Mouse (Mus musculus): ENCODE measurements around the gene Nsf. TPM values are rescaled to one million over a fixed set of nuclear protein-coding genes. Genes with fewer than 3 reads are reported as not detected.
"Not testable (repeated sequence)": the region's sequence is repeated elsewhere in the genome, so short reads cannot be mapped to it uniquely, and the experiment has no call there.

The Nsf gene
- polyA plus RNA-seq, 1 experiment = 0.27 TPM

- no peak for TF ChIP-seq TAL1 (IDR thresholded peaks at IDR 0.05; ENCODE audit: low read length)
- TF ChIP-seq GATA1 (IDR thresholded peaks at IDR 0.05; ENCODE audit: low read length) = no peak
- H3K36me3 ChIP-seq (ENCODE audit: control insufficient read depth) = peaks cover 29% of the 10 kb centered on the region
- H3K27me3 ChIP-seq (ENCODE audit: control insufficient read depth) = no peaks in the 10 kb centered on the region
- no peaks in the 10 kb centered on the region for H3K4me1 ChIP-seq (ENCODE audit: control insufficient read depth)
- H3K9me3 ChIP-seq (ENCODE audit: control insufficient read depth, low read length) = no peaks in the 10 kb centered on the region
- no peak overlapping the region for H3K4me3 ChIP-seq (replicated peaks)
These were observed 63.3 kb downstream of the Nsf start for GRCm38 (mm10) chr11:103890337-103891186.

- TF ChIP-seq TAL1 (IDR thresholded peaks at IDR 0.05; ENCODE audit: low read length) (no peak), GATA1 (IDR thresholded peaks at IDR 0.05; ENCODE audit: low read length) (no peak)
- Histone ChIP-seq H3K9me3 (ENCODE audit: control insufficient read depth, low read length) (no peaks in the 10 kb centered on the region), H3K36me3 (ENCODE audit: control insufficient read depth) (peaks cover 25% of the 10 kb centered on the region), H3K4me1 (ENCODE audit: control insufficient read depth) (no peaks in the 10 kb centered on the region), H3K4me3 (replicated peaks) (no peak overlapping the region), H3K27me3 (ENCODE audit: control insufficient read depth) (no peaks in the 10 kb centered on the region)
These were observed 66.0 kb downstream of the Nsf start for GRCm38 (mm10) chr11:103887724-103888410.

GRCm38 (mm10) chr11:103884749-103885383 lies 69.0 kb downstream of the Nsf start:
- H3K4me1 ChIP-seq (ENCODE audit: control insufficient read depth) = no peaks in the 10 kb centered on the region
- no peak for TF ChIP-seq GATA1 (IDR thresholded peaks at IDR 0.05; ENCODE audit: low read length)
- no peak for TF ChIP-seq TAL1 (IDR thresholded peaks at IDR 0.05; ENCODE audit: low read length)
- no peaks in the 10 kb centered on the region for H3K27me3 ChIP-seq (ENCODE audit: control insufficient read depth)
- no peak overlapping the region for H3K4me3 ChIP-seq (replicated peaks)
- no peaks in the 10 kb centered on the region for H3K9me3 ChIP-seq (ENCODE audit: control insufficient read depth, low read length)
- H3K36me3 ChIP-seq (ENCODE audit: control insufficient read depth) = peaks cover 37% of the 10 kb centered on the region

- peaks cover 41% of the 10 kb centered on the region for H3K36me3 ChIP-seq (ENCODE audit: control insufficient read depth)
- no peaks in the 10 kb centered on the region for H3K4me1 ChIP-seq (ENCODE audit: control insufficient read depth)
- no peaks in the 10 kb centered on the region for H3K9me3 ChIP-seq (ENCODE audit: control insufficient read depth, low read length)
- H3K4me3 ChIP-seq (replicated peaks) = no peak overlapping the region
- no peaks in the 10 kb centered on the region for H3K27me3 ChIP-seq (ENCODE audit: control insufficient read depth)
- no peak for TF ChIP-seq GATA1 (IDR thresholded peaks at IDR 0.05; ENCODE audit: low read length)
These were observed 70.1 kb downstream of the Nsf start for GRCm38 (mm10) chr11:103883793-103884192.

- H3K36me3 ChIP-seq (ENCODE audit: control insufficient read depth) = peaks cover 40% of the 10 kb centered on the region
- H3K4me3 ChIP-seq (replicated peaks); H3K4me1 ChIP-seq (ENCODE audit: control insufficient read depth); H3K27me3 ChIP-seq (ENCODE audit: control insufficient read depth); H3K9me3 ChIP-seq (ENCODE audit: control insufficient read depth, low read length): not testable (repeated sequence)
These were observed 74.4 kb downstream of the Nsf start for GRCm38 (mm10) chr11:103879476-103879875.

- H3K9me3 ChIP-seq (ENCODE audit: control insufficient read depth, low read length) = no peaks in the 10 kb centered on the region; the same call in 1 of the 2 replicates
- H3K27me3 ChIP-seq (ENCODE audit: control insufficient read depth) = no peaks in the 10 kb centered on the region
- H3K4me1 ChIP-seq (ENCODE audit: control insufficient read depth) = no peaks in the 10 kb centered on the region
- no peak for TF ChIP-seq TAL1 (IDR thresholded peaks at IDR 0.05; ENCODE audit: low read length)
- TF ChIP-seq GATA1 (IDR thresholded peaks at IDR 0.05; ENCODE audit: low read length) = no peak
- no peak overlapping the region for H3K4me3 ChIP-seq (replicated peaks)
- peaks cover 38% of the 10 kb centered on the region for H3K36me3 ChIP-seq (ENCODE audit: control insufficient read depth)
These were observed 75.4 kb downstream of the Nsf start for GRCm38 (mm10) chr11:103878441-103878840.

- H3K4me3 ChIP-seq (replicated peaks) = no peak overlapping the region
- H3K4me1 ChIP-seq (ENCODE audit: control insufficient read depth) = no peaks in the 10 kb centered on the region
- H3K9me3 ChIP-seq (ENCODE audit: control insufficient read depth, low read length) = no peaks in the 10 kb centered on the region; the same call in 1 of the 2 replicates
- H3K27me3 ChIP-seq (ENCODE audit: control insufficient read depth) = no peaks in the 10 kb centered on the region
- peaks cover 48% of the 10 kb centered on the region for H3K36me3 ChIP-seq (ENCODE audit: control insufficient read depth)
- no peak for TF ChIP-seq GATA1 (IDR thresholded peaks at IDR 0.05; ENCODE audit: low read length)
- TF ChIP-seq TAL1 (IDR thresholded peaks at IDR 0.05; ENCODE audit: low read length) = no peak
These were observed 83.5 kb downstream of the Nsf start for GRCm38 (mm10) chr11:103870352-103870751.

- H3K4me1 ChIP-seq (ENCODE audit: control insufficient read depth) = no peaks in the 10 kb centered on the region
- H3K4me3 ChIP-seq (replicated peaks) = no peak overlapping the region
- H3K9me3 ChIP-seq (ENCODE audit: control insufficient read depth, low read length) = no peaks in the 10 kb centered on the region
- H3K36me3 ChIP-seq (ENCODE audit: control insufficient read depth) = peaks cover 42% of the 10 kb centered on the region
- no peaks in the 10 kb centered on the region for H3K27me3 ChIP-seq (ENCODE audit: control insufficient read depth)
- TF ChIP-seq TAL1 (IDR thresholded peaks at IDR 0.05; ENCODE audit: low read length) (no peak), GATA1 (IDR thresholded peaks at IDR 0.05; ENCODE audit: low read length) (no peak)
These were observed 86.2 kb downstream of the Nsf start for GRCm38 (mm10) chr11:103867702-103868101.

GRCm38 (mm10) chr11:103865346-103865745 lies 88.5 kb downstream of the Nsf start:
- TF ChIP-seq TAL1 (IDR thresholded peaks at IDR 0.05; ENCODE audit: low read length) (no peak), GATA1 (IDR thresholded peaks at IDR 0.05; ENCODE audit: low read length) (no peak)
- Histone ChIP-seq H3K36me3 (ENCODE audit: control insufficient read depth) (peaks cover 44% of the 10 kb centered on the region), H3K4me3 (replicated peaks) (no peak overlapping the region), H3K27me3 (ENCODE audit: control insufficient read depth) (no peaks in the 10 kb centered on the region), H3K9me3 (ENCODE audit: control insufficient read depth, low read length) (no peaks in the 10 kb centered on the region), H3K4me1 (ENCODE audit: control insufficient read depth) (no peaks in the 10 kb centered on the region)

All from erythroblast, embryonic 14.5 days (primary cell).